Mouse (Mus musculus) heart, adult 2 months (tissue): Measurements from ENCODE around the gene Apeh. TPM values are rescaled to one million over a fixed set of nuclear protein-coding genes. Genes with fewer than 3 reads are reported as not detected.

Experiments used
- DNase-seq, 2 experiments: peaks; one replicate each; pipeline ENCODE4 v3.0.0; 2021
- H3K27ac ChIP-seq: fragments of 200-600 bp; 2 replicates; pipeline ENCODE4 v1.8.1; 2022
- H3K27me3 ChIP-seq: fragments of 200-500 bp; 2 replicates; pipeline ENCODE4 v1.6.1; 2012; ENCODE audit warnings: mild to moderate bottlenecking, low read length, inconsistent platforms, mixed read lengths; ENCODE audit not compliant: control insufficient read depth, insufficient read depth
- H3K36me3 ChIP-seq: fragments of 200-500 bp; 2 replicates; pipeline ENCODE4 v1.6.1; 2012; ENCODE audit warnings: low read length, inconsistent platforms; ENCODE audit not compliant: control insufficient read depth, insufficient read depth
- H3K4me1 ChIP-seq: fragments of 200-500 bp; 2 replicates; pipeline ENCODE4 v1.6.1; 2011; ENCODE audit warnings: low read length; ENCODE audit not compliant: control insufficient read depth, insufficient read depth
- H3K4me3 ChIP-seq: fragments of 200-600 bp; 2 replicates; pipeline ENCODE4 v1.8.1; 2022
- H3K79me2 ChIP-seq: fragments of 200-500 bp; replicated peaks from 2 replicates; pipeline ENCODE4 v1.6.1; 2012; ENCODE audit warnings: mild to moderate bottlenecking, inconsistent platforms, low read length, moderate library complexity, mixed read lengths; ENCODE audit not compliant: control insufficient read depth, insufficient read depth
- H3K9ac ChIP-seq: fragments of 200-500 bp; 2 replicates; pipeline ENCODE4 v1.6.1; 2012; ENCODE audit warnings: low read depth, mild to moderate bottlenecking, control low read depth, inconsistent platforms, low read length, mixed read lengths
- CTCF ChIP-seq: fragments of 200-600 bp; IDR thresholded peaks from 2 replicates; pipeline ENCODE4 v1.8.1; 2022; ENCODE audit warnings: antibody characterized with exemption, mild to moderate bottlenecking, moderate library complexity
- EP300 ChIP-seq: fragments of 200-500 bp; IDR thresholded peaks from 2 replicates; pipeline ENCODE4 v1.6.1; 2011; ENCODE audit warnings: low read depth, low read length, control low read depth; ENCODE audit not compliant: insufficient read depth
- POLR2A ChIP-seq: fragments of 200-500 bp; IDR thresholded peaks from 2 replicates; pipeline ENCODE4 v1.6.1; 2011; ENCODE audit warnings: mild to moderate bottlenecking, low read depth, low read length, control low read depth; ENCODE audit not compliant: insufficient read depth
- WGBS: fragments of 180-500 bp; shearing (Covaris S2); methylation state at CpG from one replicate; pipeline ENCODE4 v1.1.7; 2018; 5-methylcytosine and 5-hydroxymethylcytosine counted together
- intact Hi-C: fragments of 180-260 bp; cut with DNase I; formaldehyde crosslinking; loops from one replicate; pipeline ENCODE4 v1.15.1; 2025
- polyA plus RNA-seq: library from polyadenylated mRNA; depleted of rRNA; stranded (reverse); fragments of >200 nt; gene quantifications from 2 replicates; pipeline ENCODE4 v1.2.3, GENCODE M21; 2012
- total RNA-seq, 2 experiments: library from RNA; stranded (reverse); gene quantifications; 2 replicates each; pipeline ENCODE4 v1.2.3; 2021

Gene Apeh
- total and polyA plus RNA-seq, 3 experiments, result 37.6 to 58.0 (median 39.3) TPM

- 90% methylated on average over 3 of the region's 3 CpGs for WGBS
- intact Hi-C loops, result no loop called here
- Histone ChIP-seq H3K27me3 (no peaks in the 10 kb centered on the region), H3K9ac (no peak overlapping the region), H3K27ac (no peak overlapping the region), H3K36me3 (no peaks in the 10 kb centered on the region), H3K4me3 (no peak overlapping the region), H3K4me1 (no peaks in the 10 kb centered on the region), H3K79me2 (no peaks in the 10 kb centered on the region)
- DNase-seq, result no peak
- TF ChIP-seq CTCF (no peak), POLR2A (no peak), EP300 (no peak)
Observed at GRCm38 (mm10) chr9:108132373-108132772, 38.0 kb upstream of the Apeh start.

- no peak overlapping the region for H3K27ac ChIP-seq
- no peaks in the 10 kb centered on the region for H3K27me3 ChIP-seq
- no peaks in the 10 kb centered on the region for H3K36me3 ChIP-seq
- TF ChIP-seq CTCF, result no peak
- H3K79me2 ChIP-seq, result no peaks in the 10 kb centered on the region
- intact Hi-C loops, result no loop called here
- no peaks in the 10 kb centered on the region for H3K4me1 ChIP-seq
- DNase-seq, result no peak
- H3K9ac ChIP-seq, result no peak overlapping the region
- WGBS, result 89% methylated on average over 5 of the region's 5 CpGs
- H3K4me3 ChIP-seq, result no peak overlapping the region
Observed at GRCm38 (mm10) chr9:108131502-108131901, 37.1 kb upstream of the Apeh start.

- Histone ChIP-seq H3K27me3 (no peaks in the 10 kb centered on the region), H3K4me1 (no peaks in the 10 kb centered on the region), H3K27ac (no peak overlapping the region), H3K36me3 (no peaks in the 10 kb centered on the region), H3K9ac (no peak overlapping the region), H3K4me3 (no peak overlapping the region), H3K79me2 (no peaks in the 10 kb centered on the region)
- TF ChIP-seq EP300 (no peak), POLR2A (no peak), CTCF (no peak)
- intact Hi-C loops, result no loop called here
- 71% methylated on average over 13 of the region's 13 CpGs for WGBS
- no peak for DNase-seq
Observed at GRCm38 (mm10) chr9:108129042-108129948, 34.9 kb upstream of the Apeh start.

- intact Hi-C loops, result no loop called here
- H3K79me2 ChIP-seq, result no peaks in the 10 kb centered on the region
- H3K4me1 ChIP-seq, result no peaks in the 10 kb centered on the region
- H3K27ac ChIP-seq, result no peak overlapping the region
- no peaks in the 10 kb centered on the region for H3K27me3 ChIP-seq
- no peak overlapping the region for H3K4me3 ChIP-seq
- whole genome bisulfite sequencing, result 75% methylated on average over 11 of the region's 11 CpGs
- DNase-seq, result no peak
- H3K36me3 ChIP-seq, result no peaks in the 10 kb centered on the region
- TF ChIP-seq EP300 (no peak), CTCF (no peak), POLR2A (no peak)
- H3K9ac ChIP-seq, result no peak overlapping the region
Observed at GRCm38 (mm10) chr9:108128248-108128647, 33.8 kb upstream of the Apeh start.

- 85% methylated on average over 17 of the region's 17 CpGs for WGBS
- no peaks in the 10 kb centered on the region for H3K4me1 ChIP-seq
- H3K9ac ChIP-seq, result no peak overlapping the region
- no peaks in the 10 kb centered on the region for H3K79me2 ChIP-seq
- H3K4me3 ChIP-seq, result no peak overlapping the region
- intact Hi-C loops, result no loop called here
- no peak for DNase-seq
- H3K27me3 ChIP-seq, result no peaks in the 10 kb centered on the region
- H3K27ac ChIP-seq, result no peak overlapping the region
- H3K36me3 ChIP-seq, result no peaks in the 10 kb centered on the region
- no peak for TF ChIP-seq POLR2A
- no peak for TF ChIP-seq EP300
- no peak for TF ChIP-seq CTCF
Observed at GRCm38 (mm10) chr9:108126436-108127180, 32.2 kb upstream of the Apeh start.

- Histone ChIP-seq H3K27ac (no peak overlapping the region), H3K4me3 (no peak overlapping the region), H3K36me3 (no peaks in the 10 kb centered on the region), H3K79me2 (no peaks in the 10 kb centered on the region), H3K4me1 (no peaks in the 10 kb centered on the region), H3K9ac (no peak overlapping the region), H3K27me3 (no peaks in the 10 kb centered on the region)
- WGBS, result 86% methylated on average over 8 of the region's 8 CpGs
- intact Hi-C loops, result no loop called here
- TF ChIP-seq POLR2A (no peak), EP300 (no peak), CTCF (no peak)
- DNase-seq, result no peak
Observed at GRCm38 (mm10) chr9:108125731-108126130, 31.3 kb upstream of the Apeh start.
